17 mouse cellular contexts compared by ENCODE assay signal in genomic region chr19:46699011-46699481, GRCm38 (mm10). TPM values are rescaled to one million over a fixed set of nuclear protein-coding genes. Genes with fewer than 3 reads are reported as not detected.
DNase-seq lines count a peak whose midpoint lies in the region; TF ChIP-seq lines count a peak whose summit lies in the region.
"Had no signal": no experiment of that assay in that cellular context is flagged by ENCODE, and none has a peak within 500 bp of the region (broad histone marks: within the 10 kb centered on the region; RNA-seq: fewer than 3 reads in every experiment).

No protein-coding gene starts in this region.

- no peaks in the 10 kb centered on the region for H3K79me2 ChIP-seq in macrophage (ENCODE audit: inconsistent target)

- no peak overlapping the region for H3K27ac ChIP-seq in thymus, adult 2 months (ENCODE audit: control insufficient read depth, insufficient read depth, low read length)
- peak overlapping the region; percentile 54 for H3K27ac ChIP-seq in macrophage
- H3K27ac ChIP-seq: hindbrain, embryonic 15.5 days; limb, embryonic 15.5 days; midbrain, embryonic 15.5 days; neural tube, embryonic 15.5 days had no signal

- no peak for TF ChIP-seq POLR2A in thymus, adult 2 months (IDR thresholded peaks at IDR 0.05; ENCODE audit: control insufficient read depth, extremely low read depth, insufficient read depth, low read length, poor library complexity)

- H3K36me3 ChIP-seq in thymus, adult 2 months (ENCODE audit: control insufficient read depth, insufficient read depth, low read length), result no peaks in the 10 kb centered on the region
- no peaks in the 10 kb centered on the region for H3K36me3 ChIP-seq in macrophage (ENCODE audit: inconsistent target)

- H3K4me3 ChIP-seq in thymus, adult 2 months (ENCODE audit: control insufficient read depth, insufficient read depth, low read length), result no peak overlapping the region
- no peak overlapping the region for H3K4me3 ChIP-seq in macrophage (ENCODE audit: inconsistent target)
- H3K4me3 ChIP-seq: hindbrain, embryonic 15.5 days; limb, embryonic 15.5 days; midbrain, embryonic 15.5 days; neural tube, embryonic 15.5 days had no signal

- 55% methylated on average over 10 of the region's 10 CpGs for WGBS in thymus, adult 2 months
- 18% methylated on average over 10 of the region's 10 CpGs for WGBS in macrophage (ENCODE audit: missing documents)

- intact Hi-C loops in gastrocnemius, postnatal 14 days (cut with DNase I; ENCODE audit: low total_unique reads), result no loop called here

- peak; percentile 15 for DNase-seq in gastrocnemius, postnatal 14 days
- DNase-seq in gastrocnemius, postnatal 10 days, result no peak
- no peak for DNase-seq in thymus, adult 2 months
- DNase-seq in thymus, adult 18-20 months, result no peak
- no peak for DNase-seq in embryo, embryonic 9.5 days (ENCODE audit: extremely low spot score)
- DNase-seq in neural tube, embryonic 10.5 days (ENCODE audit: extremely low spot score, low spot score), result no peak
- DNase-seq: cerebellum, postnatal 36 days; gastrocnemius, postnatal 25 days; kidney, postnatal 14 days; lung, postnatal 10 days; thymus, postnatal 25 days had no signal

- no peaks in the 10 kb centered on the region for H3K27me3 ChIP-seq in thymus, adult 2 months (ENCODE audit: control insufficient read depth, insufficient read depth, low read length)
- H3K27me3 ChIP-seq: hindbrain, embryonic 15.5 days; limb, embryonic 15.5 days; midbrain, embryonic 15.5 days; neural tube, embryonic 15.5 days had no signal

- TF ChIP-seq CTCF in thymus, adult 2 months (IDR thresholded peaks at IDR 0.05; ENCODE audit: borderline replicate concordance, control insufficient read depth, extremely low read depth, insufficient read depth, low read length, poor library complexity), result peak; percentile 13; the same call in 1 of the 2 replicates

- H3K4me1 ChIP-seq in thymus, adult 2 months (replicated peaks; ENCODE audit: control insufficient read depth, insufficient read depth, low read length), result peaks cover 13% of the 10 kb centered on the region
- H3K4me1 ChIP-seq: hindbrain, embryonic 15.5 days; limb, embryonic 15.5 days; midbrain, embryonic 15.5 days; neural tube, embryonic 15.5 days had no signal

RNA-seq across cellular contexts. Expression of gene As3mt, which starts 8.2 kb away (rescaled TPM):
- total RNA-seq in gastrocnemius, postnatal 14 days (2021), result 10 to 100 TPM; 68.1 to 80.9 TPM
- total RNA-seq in gastrocnemius, postnatal 10 days (2021), result 10 to 100 TPM; 66.4 to 71.2 TPM
- polyA plus RNA-seq in thymus, adult 2 months (2012; rRNA removed), result 9.5 and 9.6 TPM in 2 replicates
- 10 to 100 TPM in 4 of 26 experiments, 1 to 10 TPM in 20, under 1 TPM in 1, not detected in 1; 0.99 to 12.0 (median 6.6) TPM for total RNA-seq in macrophage (2018; cell fraction: chromatin; rRNA removed)
- total RNA-seq in macrophage (2018; cell fraction: cytosol; rRNA removed), result 1 to 10 TPM; 4.6 to 7.4 (median 6.2) TPM
- total RNA-seq in macrophage (2018; cell fraction: nucleus; rRNA removed), result 1 to 10 TPM; 1.4 to 7.6 (median 4.2) TPM
- 7.0 to 9.7 TPM (median 8.0 TPM) in 3 replicates for polyA plus RNA-seq in macrophage (2018)

RNA-seq across cellular contexts. Expression of gene Borcs7, which starts 9.3 kb away (rescaled TPM):
- 10 to 100 TPM; 14.3 to 16.2 TPM for total RNA-seq in gastrocnemius, postnatal 14 days (2021)
- 10 to 100 TPM; 14.6 to 16.9 TPM for total RNA-seq in gastrocnemius, postnatal 10 days (2021)
- polyA plus RNA-seq in thymus, adult 2 months (2012; rRNA removed), result 3.0 and 4.4 TPM in 2 replicates
- total RNA-seq in macrophage (2018; cell fraction: chromatin; rRNA removed), result 1 to 10 TPM; 1.1 to 7.0 (median 3.6) TPM
- 1 to 10 TPM; 5.3 to 8.8 (median 7.2) TPM for total RNA-seq in macrophage (2018; cell fraction: cytosol; rRNA removed)
- total RNA-seq in macrophage (2018; cell fraction: nucleus; rRNA removed), result 10 to 100 TPM in 1 of 26 experiments, 1 to 10 TPM in 25; 1.7 to 11.0 (median 4.5) TPM
- 7.6 to 10.9 TPM (median 7.8 TPM) in 3 replicates for polyA plus RNA-seq in macrophage (2018)

RNA-seq across cellular contexts. Expression of gene Cyp17a1, which starts 26.1 kb away (rescaled TPM):
- not detected for total RNA-seq in gastrocnemius, postnatal 14 days (2021)
- not detected for total RNA-seq in gastrocnemius, postnatal 10 days (2021)
- 0.26 and 0.42 TPM in 2 replicates for polyA plus RNA-seq in thymus, adult 2 months (2012; rRNA removed)
- total RNA-seq in macrophage (2018; cell fraction: chromatin; rRNA removed), result not detected
- not detected for total RNA-seq in macrophage (2018; cell fraction: cytosol; rRNA removed)
- not detected for total RNA-seq in macrophage (2018; cell fraction: nucleus; rRNA removed)
- not detected in 3 replicates for polyA plus RNA-seq in macrophage (2018)
- total RNA-seq: gastrocnemius, postnatal 25 days; left cerebral cortex, adult 18-20 months had no signal
- polyA plus RNA-seq: hindbrain, embryonic 15.5 days; midbrain, embryonic 15.5 days; neural tube, embryonic 15.5 days had no signal
